Mouse (Mus musculus): ENCODE data around the gene R3hdm1. TPM values are rescaled to one million over a fixed set of nuclear protein-coding genes. Genes with fewer than 3 reads are reported as not detected.

The R3hdm1 gene
- total RNA-seq, 2 experiments from 2014 or later, result 54.3 to 60.6 TPM

DNA sequence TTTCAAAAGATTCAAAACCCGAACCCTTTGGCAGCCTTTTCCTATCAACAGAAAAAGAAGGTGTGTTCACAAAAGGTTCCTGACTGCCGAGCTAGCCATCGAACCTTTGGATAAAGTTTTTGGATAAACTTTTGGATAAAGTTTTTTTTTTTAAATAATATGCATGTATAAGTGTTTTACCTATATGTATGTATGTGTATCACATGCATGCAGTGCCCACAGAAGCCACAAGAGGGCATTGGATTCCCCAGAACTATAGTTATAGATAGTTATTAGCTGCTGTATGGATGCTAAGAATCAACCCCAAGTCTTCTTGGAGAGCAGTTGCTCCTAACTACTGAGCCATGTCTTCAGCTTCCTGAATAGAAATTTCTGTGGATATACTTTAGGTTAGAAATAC lies 178.7 kb downstream of the R3hdm1 start:
- DNase-seq, result no peak
- intact Hi-C loops (cut with DNase I), result loop anchor here (10.0 kb wide), 1 partner anchor 553 kb away; no protein-coding TSS in a partner anchor

DNA sequence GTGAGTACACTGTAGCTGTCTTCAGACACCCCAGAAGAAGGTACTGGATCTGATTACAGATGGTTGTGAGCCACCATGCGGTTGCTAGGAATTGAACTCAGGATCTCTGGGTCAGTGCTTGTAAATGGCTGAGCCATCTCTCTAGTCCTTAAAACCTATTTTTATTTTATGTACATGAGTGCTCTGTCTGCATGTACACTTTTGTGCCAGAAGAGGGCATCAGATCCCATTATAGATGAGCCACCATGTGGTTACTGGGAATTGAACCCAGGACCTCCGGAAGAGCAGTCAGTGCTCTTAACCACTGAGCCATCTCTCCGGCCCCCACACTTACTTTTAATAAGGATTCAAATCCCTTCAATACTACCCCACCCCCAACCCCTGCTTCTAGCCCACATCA lies 179.8 kb downstream of the R3hdm1 start:
- intact Hi-C loops (cut with DNase I), result loop anchor here (10.0 kb wide), 1 partner anchor 552 kb away; no protein-coding TSS in a partner anchor
- DNase-seq, result no peak

- no peak for DNase-seq
- intact Hi-C loops (cut with DNase I), result loop anchor here (10.0 kb wide), 1 partner anchor 551 kb away; no protein-coding TSS in a partner anchor
Measured at GRCm38 (mm10) chr1:128284157-128284690, 181.1 kb downstream of the R3hdm1 start.

- no peak for DNase-seq
- intact Hi-C loops (cut with DNase I), result loop anchor here (10.0 kb wide), 1 partner anchor 550 kb away; no protein-coding TSS in a partner anchor
Measured at GRCm38 (mm10) chr1:128285136-128285535, 182.0 kb downstream of the R3hdm1 start.

Small RNA genes lying within 50 kb of the gene (microRNA-seq; reads per million reads assigned to microRNA genes)
- 91.1 to 234 reads per million in 2 experiments for gene Mir128-1 (ENCODE audit: borderline number of aligned reads in 2 of 2)

Other genes starting within 250 kb of the R3hdm1 start
- gene Map3k19, start 248.3 kb upstream of the R3hdm1 start, total RNA-seq (2021), result under 1 TPM in 1 of 2 experiments, not detected in 1; 0.05 TPM
- gene Rab3gap1, start 234.5 kb upstream of the R3hdm1 start, total RNA-seq (2021), result 10 to 100 TPM; 41.2 to 42.7 TPM
- 1 to 10 TPM; 4.7 to 5.1 TPM for gene Zranb3, start 254 bp upstream of the R3hdm1 start, total RNA-seq (2021)
- gene Ubxn4, start 140.7 kb downstream of the R3hdm1 start, total RNA-seq (2021), result 10 to 100 TPM; 37.4 to 38.0 TPM
- not detected for gene Lct, start 225.0 kb downstream of the R3hdm1 start, total RNA-seq (2021)

Data from heart, postnatal 36 days (tissue).